Mouse (Mus musculus): Measurements from ENCODE around the gene Atg9a. TPM values are rescaled to one million over a fixed set of nuclear protein-coding genes. Genes with fewer than 3 reads are reported as not detected.

The Atg9a gene
- total and polyA plus RNA-seq, 3 experiments: 7.8 to 26.1 TPM; not detected in 1

- Histone ChIP-seq H3K27me3 (ENCODE audit: control insufficient read depth in 1 of 2, insufficient read depth in 2 of 2, low read length in 2 of 2) (no peaks in the 10 kb centered on the region), H3K27ac (ENCODE audit: control insufficient read depth, low read depth, low read length) (no peak overlapping the region), H3K4me3 (ENCODE audit: control insufficient read depth in 1 of 2, insufficient read depth in 1 of 2, low read depth in 2 of 2, low read length in 2 of 2) (no peak overlapping the region), H3K79me2 (ENCODE audit: control insufficient read depth, insufficient read depth, low read length, poor library complexity) (no peaks in the 10 kb centered on the region; the same call in 1 of the 2 replicates), H3K36me3 (ENCODE audit: control insufficient read depth in 1 of 2, insufficient read depth in 2 of 2, low read length in 2 of 2) (peaks cover 0 to 23% of the 10 kb centered on the region in 2 experiments; a peak in 2 of 4 replicates), H3K4me1 (ENCODE audit: control insufficient read depth in 1 of 2, insufficient read depth in 2 of 2, low read length in 2 of 2) (peaks cover 3 to 27% of the 10 kb centered on the region in 2 experiments; a peak in 3 of 4 replicates), H3K9me3 (replicated peaks; ENCODE audit: insufficient read depth, low read length) (no peaks in the 10 kb centered on the region), H3K9ac (ENCODE audit: control insufficient read depth, low read depth, low read length, poor library complexity, severe bottlenecking) (no peak overlapping the region)
- TF ChIP-seq ELF1 (IDR thresholded peaks at IDR 0.05; ENCODE audit: low read depth, low read length) (no peak), KAT2A (conservative IDR thresholded peaks at IDR 0.05; ENCODE audit: low read depth, low read length) (no peak), TBP (IDR thresholded peaks at IDR 0.05; ENCODE audit: low read depth, low read length) (no peak), CTCF (IDR thresholded peaks at IDR 0.05 in 2 of 3, conservative IDR thresholded peaks at IDR 0.05 in 1 of 3; ENCODE audit: control insufficient read depth in 1 of 3, insufficient read depth in 1 of 3, low read depth in 2 of 3, low read length in 3 of 3, poor library complexity in 1 of 3, severe bottlenecking in 1 of 3) (no peak)
- DNase-seq (ENCODE audit: low read depth, low spot score): no peak
Measured at GRCm38 (mm10) chr1:75185495-75185894, 6.5 kb downstream of the Atg9a start.

- peaks cover 14% of the 10 kb centered on the region for H3K79me2 ChIP-seq (ENCODE audit: control insufficient read depth, insufficient read depth, low read length, poor library complexity)
- no peak overlapping the region for H3K4me3 ChIP-seq (ENCODE audit: control insufficient read depth in 1 of 2, insufficient read depth in 1 of 2, low read depth in 2 of 2, low read length in 2 of 2)
- TF ChIP-seq UBTF (IDR thresholded peaks at IDR 0.05; ENCODE audit: borderline replicate concordance, insufficient read depth, low read depth, low read length): no peak
- TF ChIP-seq ZKSCAN1 (IDR thresholded peaks at IDR 0.05; ENCODE audit: low read depth, low read length): no peak
- TF ChIP-seq ZMIZ1 (IDR thresholded peaks at IDR 0.05; ENCODE audit: low read depth, low read length): no peak
- no peak for TF ChIP-seq TAL1 (IDR thresholded peaks at IDR 0.05; ENCODE audit: low read length)
- TF ChIP-seq MAX (IDR thresholded peaks at IDR 0.05; ENCODE audit: low read length): no peak
- TF ChIP-seq POLR2AphosphoS5 (IDR thresholded peaks at IDR 0.05; ENCODE audit: borderline replicate concordance, low read depth, low read length): no peak
- peak; percentile 95 for TF ChIP-seq ZNF384 (IDR thresholded peaks at IDR 0.05; ENCODE audit: low read depth, low read length)
- TF ChIP-seq USF2 (IDR thresholded peaks at IDR 0.05; ENCODE audit: borderline replicate concordance in 1 of 2, insufficient read depth in 1 of 2, low read depth in 1 of 2, low read length in 2 of 2): no peak
- no peak for TF ChIP-seq MEF2A (IDR thresholded peaks at IDR 0.05; ENCODE audit: extremely low read depth, insufficient replicate concordance, low read depth, low read length, poor library complexity, severe bottlenecking)
- TF ChIP-seq GATA1 (IDR thresholded peaks at IDR 0.05; ENCODE audit: low read depth, low read length): no peak
- TF ChIP-seq MYB (IDR thresholded peaks at IDR 0.05; ENCODE audit: low read depth, low read length): no peak
- TF ChIP-seq JUND (IDR thresholded peaks at IDR 0.05; ENCODE audit: low read depth, low read length): no peak
- no peak for TF ChIP-seq POLR2A (IDR thresholded peaks at IDR 0.05; ENCODE audit: control insufficient read depth in 1 of 2, insufficient read depth in 1 of 2, low read depth in 1 of 2, low read length in 2 of 2, poor library complexity in 1 of 2)
- TF ChIP-seq CTCF (IDR thresholded peaks at IDR 0.05 in 2 of 3, conservative IDR thresholded peaks at IDR 0.05 in 1 of 3; ENCODE audit: control insufficient read depth in 1 of 3, insufficient read depth in 1 of 3, low read depth in 2 of 3, low read length in 3 of 3, poor library complexity in 1 of 3, severe bottlenecking in 1 of 3): peak; percentile 24 to 52 (median 37)
- 0 out of 2 replicates have a peak, but pooled peaks have one; percentile 2 for TF ChIP-seq ZC3H11A (IDR thresholded peaks at IDR 0.05; ENCODE audit: low read depth, low read length)
- TF ChIP-seq CHD2 (IDR thresholded peaks at IDR 0.05; ENCODE audit: low read length): no peak
- TF ChIP-seq SMC3 (IDR thresholded peaks at IDR 0.05; ENCODE audit: low read depth, low read length): peak; percentile 54
- no peak for TF ChIP-seq USF1 (IDR thresholded peaks at IDR 0.05; ENCODE audit: low read depth, low read length)
- no peak for TF ChIP-seq ELF1 (IDR thresholded peaks at IDR 0.05; ENCODE audit: low read depth, low read length)
- peak; percentile 43 for TF ChIP-seq RAD21 (IDR thresholded peaks at IDR 0.05; ENCODE audit: low read depth, low read length)
- TF ChIP-seq BHLHE40 (IDR thresholded peaks at IDR 0.05; ENCODE audit: borderline replicate concordance, low read depth, low read length): no peak
- TF ChIP-seq SIN3A (IDR thresholded peaks at IDR 0.05; ENCODE audit: low read length): no peak
- no peak for TF ChIP-seq NELFE (IDR thresholded peaks at IDR 0.05; ENCODE audit: low read depth, low read length)
- TF ChIP-seq ETS1 (IDR thresholded peaks at IDR 0.05; ENCODE audit: low read depth, low read length): no peak
- no peak for TF ChIP-seq EP300 (IDR thresholded peaks at IDR 0.05; ENCODE audit: low read depth in 1 of 2, low read length in 2 of 2)
- H3K36me3 ChIP-seq (ENCODE audit: control insufficient read depth in 1 of 2, insufficient read depth in 2 of 2, low read length in 2 of 2): peaks cover 0 to 13% of the 10 kb centered on the region in 2 experiments; a peak in 2 of 4 replicates
- H3K4me1 ChIP-seq (ENCODE audit: control insufficient read depth in 1 of 2, insufficient read depth in 2 of 2, low read length in 2 of 2): peaks cover 2 to 16% of the 10 kb centered on the region in 2 experiments
- H3K27me3 ChIP-seq (ENCODE audit: control insufficient read depth in 1 of 2, insufficient read depth in 2 of 2, low read length in 2 of 2): no peaks in the 10 kb centered on the region
- no peaks in the 10 kb centered on the region for H3K9me3 ChIP-seq (replicated peaks; ENCODE audit: insufficient read depth, low read length)
- no peak overlapping the region for H3K27ac ChIP-seq (ENCODE audit: control insufficient read depth, low read depth, low read length)
- peak; percentile 46 for DNase-seq (ENCODE audit: low read depth, low spot score)
- H3K9ac ChIP-seq (ENCODE audit: control insufficient read depth, low read depth, low read length, poor library complexity, severe bottlenecking): no peak overlapping the region
Measured at GRCm38 (mm10) chr1:75182160-75182559, 9.8 kb downstream of the Atg9a start.
